Mouse (Mus musculus): ENCODE measurements at regions not wholly inside any gene's neighbourhood (a gene's known extent, or its start where the extent isn't known, plus 50 kb on each side); places are given as distances from the start of the nearest gene placed in this dataset.

GRCm38 (mm10) chr10:21218431-21218830 lies 57.6 kb upstream of the Myb start:
- no peak for DNase-seq (ENCODE audit: low read depth)

DNA sequence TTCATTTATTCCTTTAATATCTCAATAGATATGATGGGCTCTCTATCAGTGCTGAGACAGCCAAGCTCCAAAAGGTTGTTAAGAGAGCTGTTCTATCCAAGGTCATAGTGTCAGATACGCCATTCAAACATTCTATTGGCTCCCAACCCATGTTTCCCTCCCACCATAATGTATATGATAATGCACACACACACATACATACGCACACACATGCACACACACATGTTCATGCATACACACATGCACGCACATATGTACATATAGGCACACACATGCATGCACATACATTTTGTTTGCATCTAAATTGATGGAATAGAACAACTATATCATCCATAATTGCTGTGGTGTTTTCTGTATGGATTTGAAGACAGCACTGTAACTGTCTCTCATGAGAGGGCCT lies 60.0 kb upstream of the Myb start:
- DNase-seq (ENCODE audit: low read depth): no peak

DNA sequence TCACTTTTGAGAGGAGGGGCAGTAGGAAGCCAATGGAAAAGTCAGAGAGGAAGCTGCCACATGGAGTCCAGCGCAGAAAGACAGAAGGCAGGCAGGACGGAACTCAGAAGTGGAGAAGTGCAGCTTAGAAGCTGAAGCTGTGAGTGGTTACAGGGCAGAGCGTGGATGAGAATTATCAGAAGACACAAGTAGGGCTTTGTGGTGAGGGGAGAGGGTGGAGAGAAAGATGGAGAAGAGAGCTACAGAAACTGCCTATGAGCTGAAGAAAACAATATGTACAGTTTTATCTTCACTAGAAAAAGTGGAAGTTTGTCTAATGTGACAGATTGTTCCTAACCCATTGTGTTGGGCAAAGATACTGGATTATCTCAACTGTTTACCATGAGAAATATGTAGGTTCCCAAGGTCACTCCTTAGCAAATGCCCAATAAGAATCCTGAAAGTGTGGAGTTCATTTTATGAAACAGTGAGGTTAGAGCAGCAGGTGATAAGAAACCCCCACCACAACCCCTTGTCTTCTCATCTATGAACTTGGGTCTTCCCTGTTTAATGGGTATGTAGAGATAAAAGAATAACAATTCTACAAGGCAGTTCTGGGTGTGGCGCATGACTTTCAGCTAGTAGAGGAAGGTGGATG lies 60.6 kb upstream of the Myb start:
- no peak for DNase-seq (ENCODE audit: low read depth)

- peak; percentile 63 for DNase-seq (ENCODE audit: low read depth)
Observed at GRCm38 (mm10) chr10:21222104-21223034, 61.6 kb upstream of the Myb start.

GRCm38 (mm10) chr10:21223104-21223910 lies 62.5 kb upstream of the Myb start:
- DNase-seq (ENCODE audit: low read depth): peak; percentile 53

- DNase-seq (ENCODE audit: low read depth): peak; percentile 75
Observed at GRCm38 (mm10) chr10:21224229-21224628, 63.4 kb upstream of the Myb start.

DNA sequence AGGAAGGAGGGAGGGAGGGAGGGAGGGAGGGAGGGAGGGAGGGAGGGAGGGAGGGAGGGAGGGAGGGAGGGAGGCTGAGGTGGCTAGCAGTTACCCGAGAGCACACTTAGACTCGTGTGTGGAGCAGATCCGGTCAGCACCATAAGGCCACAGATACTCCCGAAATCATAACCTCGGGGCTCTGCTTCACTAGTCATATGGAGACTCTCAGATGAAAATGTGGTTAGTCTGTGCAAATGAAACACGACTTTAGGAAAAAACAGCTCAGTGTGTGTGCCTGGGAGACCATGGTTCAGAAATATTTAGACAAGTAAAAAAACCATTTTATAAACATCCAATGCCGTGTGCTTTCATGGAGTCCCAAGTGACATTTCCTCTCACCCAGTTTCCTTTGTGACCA lies 65.4 kb upstream of the Myb start:
- DNase-seq (ENCODE audit: low read depth): peak; percentile 57

DNA sequence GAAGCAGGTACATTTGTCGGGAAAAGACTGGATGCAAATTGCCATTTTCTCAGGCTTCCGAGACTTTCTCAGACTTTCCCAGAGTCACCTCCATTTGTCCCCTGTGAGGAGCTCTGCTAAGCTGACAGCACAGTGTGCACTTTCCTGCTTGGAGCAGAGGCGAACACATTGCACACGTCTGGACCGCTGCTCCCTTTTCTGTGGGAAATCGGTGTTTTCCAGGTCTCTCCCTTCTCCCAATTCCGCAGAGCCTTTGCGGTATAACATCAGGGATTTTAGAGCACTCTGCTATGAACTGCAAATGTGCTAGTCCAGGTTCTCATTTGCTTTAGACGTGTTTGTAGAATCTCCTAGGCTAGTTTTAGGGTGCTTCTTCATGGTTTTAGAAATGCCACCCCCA lies 67.0 kb upstream of the Myb start:
- DNase-seq (ENCODE audit: low read depth): no peak

DNA sequence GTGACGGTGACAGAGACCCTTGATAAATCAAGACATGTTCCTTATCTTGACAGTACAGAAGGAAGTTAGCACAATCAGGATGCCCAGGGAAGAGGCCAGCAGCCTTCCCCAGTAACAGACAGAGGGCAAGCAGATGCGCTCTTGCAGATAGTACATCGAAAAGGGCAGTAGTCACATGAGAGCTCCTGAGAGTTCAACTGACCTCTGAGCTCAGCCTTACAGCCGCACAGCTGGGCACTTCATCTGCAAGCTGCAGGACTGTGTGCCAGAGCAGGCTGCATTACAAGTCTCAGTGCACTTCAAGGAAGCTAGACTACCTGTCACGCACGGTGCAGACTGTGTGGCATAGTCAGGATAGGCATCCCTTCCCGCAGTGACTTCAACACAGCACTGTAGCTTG lies 67.2 kb upstream of the Hbs1l start:
- DNase-seq (ENCODE audit: low read depth): no peak

GRCm38 (mm10) chr10:21235172-21235571 lies 60.6 kb upstream of the Hbs1l start:
- peak; percentile 76 for DNase-seq (ENCODE audit: low read depth)

GRCm38 (mm10) chr10:21237000-21237399 lies 58.8 kb upstream of the Hbs1l start:
- DNase-seq (ENCODE audit: low read depth): no peak

- DNase-seq (ENCODE audit: low read depth): no peak
Observed at GRCm38 (mm10) chr10:21239451-21239850, 56.3 kb upstream of the Hbs1l start.

DNA sequence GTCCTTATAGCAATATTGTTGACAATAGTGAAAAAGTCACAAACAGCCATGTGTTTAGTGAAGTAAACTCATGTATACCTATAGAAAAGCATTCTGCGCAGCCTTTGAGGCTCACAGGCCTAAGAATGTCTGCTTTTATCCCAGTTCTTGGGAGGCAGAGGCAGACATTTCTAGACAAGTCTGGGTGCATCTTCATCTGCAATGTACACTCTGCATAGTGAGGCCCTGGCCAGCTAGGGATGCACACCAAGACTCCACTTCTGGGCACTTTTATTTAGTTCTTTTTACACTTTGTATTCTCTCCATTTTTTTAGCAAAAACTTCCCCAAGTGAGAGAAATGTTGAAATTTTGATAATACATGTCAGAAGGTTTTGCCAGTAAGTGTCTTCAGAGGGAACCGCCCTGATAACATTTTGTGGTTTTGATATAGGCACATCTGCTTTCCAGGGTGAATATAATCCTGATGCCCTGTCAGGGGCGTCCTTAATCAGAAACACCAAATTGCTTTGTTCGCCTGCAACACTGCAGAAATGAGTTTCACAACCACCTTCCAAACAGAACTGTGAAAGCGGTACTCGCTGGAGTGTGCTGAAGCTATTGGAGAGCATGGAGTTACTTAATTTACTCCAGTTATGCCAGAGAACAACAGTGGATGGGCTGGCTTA lies 54.1 kb upstream of the Hbs1l start:
- DNase-seq (ENCODE audit: low read depth): no peak

- no peak for DNase-seq (ENCODE audit: low read depth)
Observed at GRCm38 (mm10) chr10:21242471-21243231, 53.1 kb upstream of the Hbs1l start.

- DNase-seq (ENCODE audit: low read depth): no peak
Observed at GRCm38 (mm10) chr10:21244849-21245453, 50.8 kb upstream of the Hbs1l start.

DNA sequence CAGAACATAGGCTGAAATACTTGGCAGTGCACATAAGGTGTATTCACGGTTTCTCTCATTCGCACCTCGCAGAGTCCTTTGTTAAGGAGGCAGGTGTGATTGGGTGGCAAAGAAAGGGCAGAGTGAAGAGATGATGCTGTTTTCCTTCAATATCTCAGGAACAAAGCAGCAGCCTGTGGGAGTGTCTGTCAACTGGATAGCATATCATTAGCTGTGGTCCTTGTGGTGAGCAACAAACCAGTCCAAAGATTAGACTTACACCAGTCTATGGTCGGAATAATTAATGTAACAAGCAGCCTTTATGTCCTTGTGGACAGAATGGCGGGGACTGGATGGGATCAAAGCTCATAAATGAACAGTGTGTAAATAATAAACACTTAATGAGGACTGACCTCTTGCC lies 50.2 kb upstream of the Hbs1l start:
- no peak for DNase-seq (ENCODE audit: low read depth)
